Mouse (Mus musculus) megakaryocyte progenitor cell, adult 5-6 weeks (primary cell): ENCODE measurements around the gene Shkbp1. TPM values are rescaled to one million over a fixed set of nuclear protein-coding genes. Genes with fewer than 3 reads are reported as not detected.

Source experiments
- ATAC-seq: replicated peaks from 2 replicates; pipeline ENCODE4 v1.8.0; 2016; ENCODE audit warnings: mild to moderate bottlenecking, moderate TSS enrichment, inconsistent platforms; ENCODE audit not compliant: poor library complexity
- total RNA-seq, 2 experiments: library from RNA; stranded (forward) in 1 of 2; stranded (reverse) in 1 of 2; fragments of 157-497, 149-512 nt in 1 of 2; fragments of 200-1000 nt in 1 of 2; gene quantifications; 2 replicates each; pipeline versions ENCODE4 v1.2.3 to v1.2.4; 2015 to 2017

Shkbp1 gene
- total RNA-seq, 2 experiments from 2014 or later = 11.0 to 23.9 TPM

GRCm38 (mm10) chr7:27335011-27335720 is 20.7 kb downstream of the Shkbp1 start:
- no peak for ATAC-seq

DNA sequence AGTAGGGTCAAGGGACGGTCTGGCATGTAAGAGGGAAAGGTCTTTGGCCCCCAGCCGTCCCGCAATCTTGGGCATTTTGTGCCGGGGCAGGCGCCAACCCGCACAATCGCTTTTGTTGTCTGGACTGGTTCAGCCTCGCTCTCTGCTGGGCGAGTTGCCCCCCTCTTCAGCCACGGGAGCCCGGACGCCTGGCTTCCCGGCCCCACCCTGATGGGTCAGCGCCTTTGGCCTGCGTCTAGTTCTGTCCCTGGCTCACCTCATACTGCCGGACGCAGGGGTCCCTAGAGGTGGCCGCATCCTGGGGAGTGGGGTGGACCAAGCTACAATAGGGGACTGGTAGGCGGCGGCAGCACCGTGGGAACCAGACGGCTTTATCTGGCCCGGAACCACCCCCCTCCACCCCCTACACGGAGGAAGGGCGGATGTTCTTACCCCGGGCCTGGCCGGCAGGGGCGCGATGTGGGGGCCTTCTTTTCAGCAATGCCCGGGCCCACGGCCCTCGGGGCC is 21.4 kb downstream of the Shkbp1 start:
- ATAC-seq = no peak

GRCm38 (mm10) chr7:27333316-27333941 is 22.4 kb downstream of the Shkbp1 start:
- no peak for ATAC-seq

DNA sequence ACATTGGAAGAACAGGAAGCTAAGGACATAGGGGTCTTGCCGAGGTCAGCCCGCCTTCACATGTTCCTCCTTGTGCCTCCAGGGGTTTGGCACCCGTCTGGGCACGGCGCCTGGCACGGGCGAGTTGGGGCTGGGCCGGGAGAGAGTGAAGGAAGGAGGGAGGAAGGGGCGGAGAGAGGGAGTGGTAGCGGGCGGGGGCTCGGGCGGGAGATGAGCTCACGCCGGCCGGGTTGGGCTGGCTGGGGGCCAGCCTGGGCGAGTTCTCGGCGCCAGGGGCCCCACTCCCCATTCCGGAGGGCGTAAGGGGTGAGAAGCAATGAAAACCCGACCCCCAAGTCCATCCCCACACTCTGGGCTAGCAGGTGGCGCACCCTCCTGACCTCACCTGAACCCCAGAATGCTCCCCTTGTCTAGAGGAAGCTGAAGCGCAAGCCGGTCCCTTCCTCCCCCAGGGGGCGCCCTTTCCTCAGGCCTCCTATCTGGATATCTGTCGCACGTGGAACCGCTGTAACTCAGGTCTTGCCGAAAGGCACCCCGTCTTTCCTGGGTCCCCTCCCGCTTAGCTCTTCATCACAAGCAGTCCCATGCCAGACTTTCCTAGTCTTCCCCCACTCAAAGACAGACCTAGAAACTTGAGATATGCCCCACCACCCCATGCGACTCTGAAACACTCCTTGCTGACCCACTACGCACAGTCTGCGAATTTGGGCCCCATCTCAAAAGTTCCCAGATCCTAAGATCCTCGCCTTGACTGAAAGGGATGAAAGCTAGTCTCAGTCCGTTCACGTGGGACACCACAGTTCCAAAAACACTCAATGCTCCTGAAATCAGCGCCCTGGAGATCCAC is 23.2 kb downstream of the Shkbp1 start:
- peak; percentile 47 for ATAC-seq

DNA sequence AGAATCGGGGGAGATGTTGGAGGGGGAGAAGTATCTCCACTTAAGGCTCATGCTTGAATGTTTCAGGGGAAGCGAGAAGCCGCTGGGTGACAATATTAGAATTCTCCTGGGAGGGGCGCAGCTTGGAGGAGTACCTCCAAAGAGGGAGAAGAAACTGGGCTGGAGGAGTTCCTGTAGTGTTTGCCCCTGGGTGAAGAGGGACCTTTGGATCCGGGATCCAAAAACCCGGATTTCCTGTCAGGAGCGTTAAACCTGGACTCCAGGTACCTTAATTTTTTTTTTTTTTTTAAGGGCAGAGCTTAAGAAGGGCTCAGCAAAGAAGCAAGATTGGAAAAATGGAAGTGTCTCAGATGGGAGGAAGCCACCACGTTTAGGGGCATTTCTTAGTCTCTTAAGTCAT is 24.0 kb downstream of the Shkbp1 start:
- no peak for ATAC-seq

GRCm38 (mm10) chr7:27331541-27331851 is 24.3 kb downstream of the Shkbp1 start:
- no peak for ATAC-seq

- peak; percentile 68 for ATAC-seq
Measured at GRCm38 (mm10) chr7:27330709-27331540, 24.9 kb downstream of the Shkbp1 start.

DNA sequence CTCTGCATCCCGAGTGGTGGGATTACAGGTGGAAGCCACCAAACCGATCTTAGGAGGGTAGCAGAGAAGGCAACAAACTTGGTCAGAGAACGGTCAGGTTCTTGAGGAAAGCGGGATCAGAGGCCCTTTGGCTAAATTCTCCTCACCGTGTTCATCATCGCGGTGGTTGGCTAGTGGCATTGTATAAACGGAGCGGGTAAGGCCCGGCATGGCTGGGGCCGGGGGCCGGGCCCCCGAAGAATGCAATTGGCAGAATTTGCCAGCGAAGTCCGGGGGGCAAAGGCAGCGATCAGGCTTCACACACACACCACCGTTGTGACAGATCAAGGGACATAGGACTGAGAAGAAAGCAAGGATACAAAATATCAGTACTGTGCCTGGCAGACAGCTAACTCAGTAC is 25.8 kb downstream of the Shkbp1 start:
- no peak for ATAC-seq

DNA sequence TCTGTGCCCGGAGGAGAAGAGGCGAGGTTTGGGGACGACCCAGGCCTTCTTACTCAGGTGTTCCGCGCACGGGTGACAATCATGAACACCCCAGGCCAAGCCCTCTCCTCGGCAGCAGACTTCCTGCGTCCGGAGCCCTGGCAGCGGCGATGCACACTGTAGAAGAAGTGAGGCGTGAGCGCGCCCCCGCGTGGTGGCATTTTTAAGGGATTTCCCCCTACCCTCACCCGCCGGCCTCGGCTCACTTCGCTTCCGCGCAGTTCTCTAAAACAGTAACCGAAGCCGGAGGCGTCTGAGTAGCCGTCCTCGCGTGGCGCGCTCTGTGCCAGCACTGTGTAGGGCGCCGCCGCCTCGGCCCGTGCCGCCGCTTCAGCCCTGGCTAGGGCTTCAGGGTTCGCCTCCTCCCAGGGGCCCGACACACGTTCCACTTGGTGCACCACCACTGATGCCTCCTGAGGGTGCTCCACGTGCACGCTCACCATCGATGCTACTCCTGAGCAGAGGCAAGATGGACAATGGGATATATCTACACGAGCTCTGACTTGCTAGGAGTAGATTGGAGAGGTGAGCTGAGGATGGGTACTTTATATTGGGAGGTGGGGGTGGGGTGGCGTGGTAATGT is 26.4 kb downstream of the Shkbp1 start:
- peak; percentile 49 for ATAC-seq

DNA sequence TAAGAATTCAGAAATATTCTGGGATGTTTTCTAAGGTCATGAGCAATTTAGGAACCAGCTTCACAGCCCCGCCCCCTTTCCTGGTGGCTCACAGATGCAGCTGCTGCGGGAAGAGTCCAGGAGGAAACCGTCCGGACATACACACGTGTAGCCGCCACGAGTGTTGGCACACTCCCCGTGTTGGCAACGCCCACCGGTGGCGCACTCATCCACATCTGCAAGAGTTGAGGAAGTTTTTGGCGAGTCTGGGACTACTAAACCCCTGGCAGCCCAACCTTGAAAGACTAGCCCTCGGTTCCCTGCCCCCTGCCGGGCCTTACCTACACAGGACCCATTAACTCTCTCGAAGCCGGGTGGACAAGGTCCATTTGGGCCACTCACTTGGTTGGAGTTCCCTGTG is 27.2 kb downstream of the Shkbp1 start:
- no peak; the same call in 1 of the 2 replicates for ATAC-seq

DNA sequence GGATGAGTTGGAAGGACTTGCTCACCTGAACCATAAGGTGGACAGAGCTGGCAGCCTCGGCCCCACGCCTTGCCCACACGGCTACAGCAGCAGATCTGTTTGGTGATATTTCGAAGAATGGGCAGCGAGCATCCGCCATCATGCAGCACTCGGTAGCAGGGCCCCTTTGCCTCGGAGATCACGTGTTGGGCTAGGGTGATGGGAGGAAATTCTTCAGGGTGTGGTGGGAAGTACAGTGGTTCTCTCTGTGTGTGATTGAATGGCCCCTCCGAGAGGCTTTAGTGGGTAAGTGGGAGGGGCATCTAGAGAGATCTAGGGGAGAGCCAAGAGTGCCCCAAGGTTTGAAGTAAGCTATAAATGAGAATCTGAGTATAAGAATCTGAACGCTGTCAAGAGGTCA is 27.7 kb downstream of the Shkbp1 start:
- ATAC-seq = no peak

GRCm38 (mm10) chr7:27327500-27327899 is 28.3 kb downstream of the Shkbp1 start:
- no peak for ATAC-seq

DNA sequence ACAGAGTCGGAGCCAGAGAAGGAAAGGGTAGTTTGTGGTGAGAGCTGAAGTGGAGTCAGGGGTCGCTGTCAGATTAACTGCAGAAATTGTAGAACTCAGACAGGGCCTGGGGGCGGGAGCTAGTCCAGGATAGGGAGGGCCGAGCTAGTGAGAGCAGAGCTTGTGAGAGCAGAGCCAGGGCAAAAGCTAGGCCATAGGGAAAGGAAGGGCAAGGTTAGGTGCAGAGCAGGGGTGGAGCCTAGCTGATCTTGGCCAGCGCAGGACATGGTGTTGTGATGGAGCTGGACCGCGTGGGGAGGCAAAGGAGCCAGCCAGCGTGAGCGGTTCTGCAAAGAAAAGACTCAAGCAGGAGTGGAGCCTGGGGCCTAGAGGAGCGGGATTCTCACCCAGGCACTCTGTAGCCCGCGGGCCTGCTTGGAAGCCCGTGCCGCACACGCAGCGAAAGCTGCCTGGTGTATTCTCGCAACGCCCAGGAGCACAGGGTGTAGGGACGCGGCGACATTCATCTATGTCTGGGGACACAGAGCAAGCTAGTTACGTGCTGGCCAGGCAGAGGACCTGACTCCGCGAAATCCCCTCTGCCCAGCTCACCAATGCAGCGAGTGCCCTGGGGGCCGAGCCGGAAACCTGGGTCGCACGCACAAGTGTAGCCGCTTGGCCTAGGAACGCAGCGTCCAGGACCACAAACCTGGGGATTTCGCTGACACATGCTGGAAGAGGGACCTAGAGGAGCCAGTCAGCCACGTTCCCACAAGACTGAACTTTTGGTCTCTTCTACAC is 29.5 kb downstream of the Shkbp1 start:
- ATAC-seq = no peak

GRCm38 (mm10) chr7:27325697-27326096 is 30.1 kb downstream of the Shkbp1 start:
- peak; percentile 8; the same call in 1 of the 2 replicates for ATAC-seq

GRCm38 (mm10) chr7:27324928-27325327 is 30.9 kb downstream of the Shkbp1 start:
- ATAC-seq = no peak

GRCm38 (mm10) chr7:27324161-27324560 is 31.7 kb downstream of the Shkbp1 start:
- no peak for ATAC-seq

DNA sequence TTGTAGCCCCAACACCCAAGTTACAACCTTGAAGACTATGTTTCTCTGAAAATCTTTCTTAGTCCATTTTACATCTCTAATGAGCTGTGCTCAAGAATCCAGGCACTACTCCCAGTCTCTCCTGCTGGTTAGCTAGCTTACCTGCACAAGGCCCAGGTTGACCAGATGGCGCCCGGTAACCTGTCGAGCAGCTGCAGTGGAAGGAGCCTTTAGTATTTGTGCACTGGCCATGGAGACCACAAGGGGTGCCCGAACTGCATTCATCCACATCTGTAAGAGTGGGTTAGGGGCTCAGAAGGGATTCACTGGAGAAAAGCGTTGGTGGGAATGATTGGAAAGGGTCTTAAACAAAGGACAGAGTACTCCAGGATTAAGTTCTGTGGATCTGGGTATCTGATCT is 32.8 kb downstream of the Shkbp1 start:
- ATAC-seq = no peak

- 0 out of 2 replicates have a peak, but pooled peaks have one; percentile 21 for ATAC-seq
Measured at GRCm38 (mm10) chr7:27322291-27322690, 33.5 kb downstream of the Shkbp1 start.

GRCm38 (mm10) chr7:27319411-27319810 is 36.4 kb downstream of the Shkbp1 start:
- no peak for ATAC-seq

DNA sequence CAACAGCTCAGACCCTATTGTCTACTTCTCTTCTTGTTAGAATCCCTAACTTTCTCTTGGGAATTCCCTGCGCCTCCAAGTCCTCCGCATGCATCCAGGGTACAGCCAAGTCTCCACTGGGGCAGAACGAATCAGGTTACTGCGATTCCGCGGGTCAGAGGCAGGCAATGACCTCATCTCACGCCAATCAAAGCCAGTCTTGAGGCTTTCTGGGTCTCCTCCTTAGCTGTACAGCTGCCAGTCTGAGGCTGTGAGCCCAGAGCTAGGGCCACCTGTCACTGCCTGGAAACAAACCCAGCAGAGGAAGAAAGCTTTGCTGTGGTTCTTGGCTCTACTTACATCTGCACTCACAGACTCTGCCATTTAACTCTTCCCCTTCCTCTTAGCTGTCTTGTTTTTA is 39.9 kb downstream of the Shkbp1 start:
- no peak for ATAC-seq
